Mouse (Mus musculus) embryonic facial prominence, embryonic 14.5 days (tissue): ENCODE measurements around the gene Ep400. TPM values are rescaled to one million over a fixed set of nuclear protein-coding genes. Genes with fewer than 3 reads are reported as not detected.
"Not testable (repeated sequence)": the region's sequence is repeated elsewhere in the genome, so short reads cannot be mapped to it uniquely, and the experiment has no call there.

Source experiments
- ATAC-seq: fragments of 200-750 bp; cut with Nextera tagmentation; 2 replicates; pipeline ENCODE4 v1.8.0; 2017; ENCODE audit warnings: low read depth, moderate number of reproducible peaks, moderate TSS enrichment
- DNase-seq: peaks from one replicate; pipeline ENCODE4 v3.0.0-alpha.2; 2015; ENCODE audit warnings: low spot score
- H3K27ac ChIP-seq: fragments of 300-500 bp; sonication (generic); replicated peaks from 2 replicates; pipeline ENCODE4 v1.5.1; 2014; ENCODE audit warnings: low read depth, mild to moderate bottlenecking, low read length, moderate library complexity
- H3K27me3 ChIP-seq: fragments of 300-500 bp; sonication (generic); replicated peaks from 2 replicates; pipeline ENCODE4 v1.6.1; 2014; ENCODE audit warnings: low read length; ENCODE audit not compliant: control insufficient read depth, insufficient read depth
- H3K36me3 ChIP-seq: fragments of 300-500 bp; sonication (generic); 2 replicates; pipeline ENCODE4 v1.6.1; 2014; ENCODE audit warnings: low read length, mixed read lengths; ENCODE audit not compliant: control insufficient read depth, insufficient read depth
- H3K4me1 ChIP-seq: fragments of 300-500 bp; sonication (generic); 2 replicates; pipeline ENCODE4 v1.6.1; 2014; ENCODE audit warnings: antibody characterized with exemption, low read length; ENCODE audit not compliant: control insufficient read depth, insufficient read depth
- H3K4me2 ChIP-seq: fragments of 300-500 bp; sonication (generic); 2 replicates; pipeline ENCODE4 v1.6.1; 2014; ENCODE audit warnings: low read depth, mild to moderate bottlenecking, low read length, moderate library complexity, mixed read lengths
- H3K4me3 ChIP-seq: fragments of 300-500 bp; sonication (generic); 2 replicates; pipeline ENCODE4 v1.5.1; 2014; ENCODE audit warnings: low read depth, mild to moderate bottlenecking, low read length
- H3K9ac ChIP-seq: fragments of 300-500 bp; sonication (generic); 2 replicates; pipeline ENCODE4 v1.6.1; 2014; ENCODE audit warnings: low read depth, mild to moderate bottlenecking, low read length, moderate library complexity, mixed read lengths
- H3K9me3 ChIP-seq: fragments of 300-500 bp; sonication (generic); 2 replicates; pipeline ENCODE4 v1.6.1; 2016; ENCODE audit warnings: low read length; ENCODE audit not compliant: control insufficient read depth
- WGBS: fragments of 180-500 bp; shearing (Covaris S2); extraction: QIAGEN DNeasy Blood & Tissue Kit; methylation state at CpG from one replicate; pipeline ENCODE4 v1.1.7; 2014; 5-methylcytosine and 5-hydroxymethylcytosine counted together
- polyA plus RNA-seq: library from polyadenylated mRNA; unstranded; fragments of >200 nt; fragmentation: Nextera tagmentation; extraction: Ambion mirVana; gene quantifications from 2 replicates; pipeline ENCODE4 v1.2.1, GENCODE M21; 2014

Gene Ep400
- polyA plus RNA-seq, 1 experiment from 2014 or later = 35.6 TPM

- over 99% methylated on average over 4 of the region's 4 CpGs for WGBS
- H3K4me1 ChIP-seq = no peaks in the 10 kb centered on the region
- ATAC-seq (no peak), DNase-seq (no peak)
- H3K27ac ChIP-seq = no peak overlapping the region
- H3K9ac ChIP-seq = no peak overlapping the region
- H3K36me3 ChIP-seq = peaks cover 85% of the 10 kb centered on the region
- no peak overlapping the region for H3K4me2 ChIP-seq
- H3K4me3 ChIP-seq = no peak overlapping the region
- H3K27me3 ChIP-seq = no peaks in the 10 kb centered on the region
- no peaks in the 10 kb centered on the region for H3K9me3 ChIP-seq
Measured at GRCm38 (mm10) chr5:110733231-110733823, 37.2 kb downstream of the Ep400 start.

GRCm38 (mm10) chr5:110731227-110731626 lies 39.3 kb downstream of the Ep400 start:
- 96% methylated on average over 2 of the region's 2 CpGs for WGBS
- no peaks in the 10 kb centered on the region for H3K4me1 ChIP-seq
- no peak overlapping the region for H3K27ac ChIP-seq
- peaks cover 80% of the 10 kb centered on the region for H3K36me3 ChIP-seq
- H3K27me3 ChIP-seq = no peaks in the 10 kb centered on the region
- no peak overlapping the region for H3K4me3 ChIP-seq
- no peak for ATAC-seq
- no peaks in the 10 kb centered on the region for H3K9me3 ChIP-seq
- no peak overlapping the region for H3K9ac ChIP-seq
- H3K4me2 ChIP-seq = no peak overlapping the region
- no peak for DNase-seq

GRCm38 (mm10) chr5:110727850-110728249 lies 42.7 kb downstream of the Ep400 start:
- H3K4me1 ChIP-seq = no peaks in the 10 kb centered on the region
- no peaks in the 10 kb centered on the region for H3K27me3 ChIP-seq
- H3K36me3 ChIP-seq = peaks cover 86% of the 10 kb centered on the region
- H3K9ac ChIP-seq = no peak overlapping the region
- no peak overlapping the region for H3K27ac ChIP-seq
- H3K4me3 ChIP-seq = no peak overlapping the region
- DNase-seq (peak; percentile 10), ATAC-seq (no peak)
- no peaks in the 10 kb centered on the region for H3K9me3 ChIP-seq
- no peak overlapping the region for H3K4me2 ChIP-seq
- 68% methylated on average over 1 of the region's 1 CpGs for WGBS

- Histone ChIP-seq H3K4me3 (no peak overlapping the region), H3K4me1 (no peaks in the 10 kb centered on the region), H3K4me2 (no peak overlapping the region), H3K27me3 (no peaks in the 10 kb centered on the region), H3K36me3 (peaks cover 85% of the 10 kb centered on the region), H3K27ac (no peak overlapping the region), H3K9me3 (no peaks in the 10 kb centered on the region), H3K9ac (no peak overlapping the region)
- DNase-seq = no peak
- no peak for ATAC-seq
- 88% methylated on average over 2 of the region's 2 CpGs for WGBS
Measured at GRCm38 (mm10) chr5:110723543-110723942, 47.0 kb downstream of the Ep400 start.

- not testable (repeated sequence) for H3K9me3 ChIP-seq, DNase-seq
Measured at GRCm38 (mm10) chr5:110721463-110721862, 49.1 kb downstream of the Ep400 start.

GRCm38 (mm10) chr5:110711455-110711854 lies 59.1 kb downstream of the Ep400 start:
- Histone ChIP-seq H3K4me1 (no peaks in the 10 kb centered on the region), H3K27me3 (no peaks in the 10 kb centered on the region), H3K9ac (no peak overlapping the region), H3K4me2 (no peak overlapping the region), H3K27ac (no peak overlapping the region), H3K4me3 (no peak overlapping the region), H3K9me3 (no peaks in the 10 kb centered on the region), H3K36me3 (peaks cover 79% of the 10 kb centered on the region)
- WGBS = 80% methylated on average over 2 of the region's 2 CpGs
- no peak for DNase-seq
- no peak for ATAC-seq

More at GRCm38 (mm10) chr5:110721463-110721862, 49.1 kb downstream of the Ep400 start:
- WGBS = 76% methylated on average over 1 of the region's 1 CpGs
- H3K4me2 ChIP-seq, H3K4me1 ChIP-seq, H3K9ac ChIP-seq, H3K27ac ChIP-seq, H3K27me3 ChIP-seq, H3K4me3 ChIP-seq, ATAC-seq: not testable (repeated sequence)
- H3K36me3 ChIP-seq = peaks cover 78% of the 10 kb centered on the region

- Histone ChIP-seq H3K9ac (no peak overlapping the region), H3K4me3 (no peak overlapping the region), H3K36me3 (peaks cover 90% of the 10 kb centered on the region), H3K4me2 (no peak overlapping the region), H3K27me3 (no peaks in the 10 kb centered on the region), H3K27ac (no peak overlapping the region), H3K9me3 (no peaks in the 10 kb centered on the region), H3K4me1 (no peaks in the 10 kb centered on the region)
- peak; percentile 2 for DNase-seq
- WGBS = 80% methylated on average over 4 of the region's 4 CpGs
- ATAC-seq = no peak
Measured at GRCm38 (mm10) chr5:110709256-110709655, 61.3 kb downstream of the Ep400 start.

- peaks cover 97% of the 10 kb centered on the region for H3K36me3 ChIP-seq
- WGBS = 94% methylated on average over 1 of the region's 1 CpGs
- DNase-seq = no peak
- H3K27ac ChIP-seq = no peak overlapping the region
- no peak for ATAC-seq
- H3K4me2 ChIP-seq = no peak overlapping the region
- H3K9ac ChIP-seq = no peak overlapping the region
- H3K4me3 ChIP-seq = no peak overlapping the region
- no peaks in the 10 kb centered on the region for H3K27me3 ChIP-seq
- H3K4me1 ChIP-seq = no peaks in the 10 kb centered on the region
- no peaks in the 10 kb centered on the region for H3K9me3 ChIP-seq
Measured at GRCm38 (mm10) chr5:110704004-110704403, 66.5 kb downstream of the Ep400 start.

- Histone ChIP-seq H3K9ac (no peak overlapping the region), H3K9me3 (no peaks in the 10 kb centered on the region), H3K27me3 (no peaks in the 10 kb centered on the region), H3K4me2 (no peak overlapping the region), H3K4me3 (no peak overlapping the region), H3K36me3 (peaks cover 95% of the 10 kb centered on the region), H3K4me1 (no peaks in the 10 kb centered on the region), H3K27ac (no peak overlapping the region)
- no peak for ATAC-seq
- DNase-seq = no peak
- WGBS = 88% methylated on average over 4 of the region's 4 CpGs
Measured at GRCm38 (mm10) chr5:110698617-110699016, 71.9 kb downstream of the Ep400 start.
